Mouse (Mus musculus) myocyte (in vitro differentiated cells): Measurements from ENCODE around the gene Jag1. TPM values are rescaled to one million over a fixed set of nuclear protein-coding genes. Genes with fewer than 3 reads are reported as not detected.

Experiments
- H3K27me3 ChIP-seq: one replicate; pipeline ENCODE4 v1.6.1; 2011; ENCODE audit not compliant: control insufficient read depth, insufficient read depth, insufficient read length
- H3K36me3 ChIP-seq: one replicate; pipeline ENCODE4 v1.6.1; 2011; ENCODE audit not compliant: control insufficient read depth, insufficient read depth
- H3K4me2 ChIP-seq: one replicate; pipeline ENCODE4 v1.6.1; 2011; ENCODE audit warnings: low read depth, control low read depth
- H3K4me3 ChIP-seq: one replicate; pipeline ENCODE4 v1.5.1; 2011; ENCODE audit warnings: mild to moderate bottlenecking, control low read depth, moderate library complexity
- H3K79me2 ChIP-seq: one replicate; pipeline ENCODE4 v1.6.1; 2011; ENCODE audit not compliant: control insufficient read depth, insufficient read depth
- H3ac ChIP-seq: one replicate; pipeline ENCODE4 v1.6.1; 2011; ENCODE audit not compliant: control insufficient read depth, insufficient read length
- CEBPB ChIP-seq: IDR thresholded peaks from 2 replicates; pipeline ENCODE4 v1.6.1; 2011; ENCODE audit warnings: mild to moderate bottlenecking, moderate library complexity; ENCODE audit not compliant: poor library complexity, insufficient read depth, severe bottlenecking
- E2F4 ChIP-seq: IDR thresholded peaks from one replicate; pipeline ENCODE4 v1.6.1; 2011; ENCODE audit warnings: mild to moderate bottlenecking, control low read depth, moderate library complexity; ENCODE audit not compliant: insufficient read depth
- MAX ChIP-seq: IDR thresholded peaks from one replicate; pipeline ENCODE4 v1.6.1; 2011; ENCODE audit warnings: low read depth, mild to moderate bottlenecking, control low read depth
- MYOD1 ChIP-seq, 3 experiments: IDR thresholded peaks; one replicate each; pipeline ENCODE4 v1.6.1; 2011; ENCODE audit warnings: control low read depth in 2 of 3, low read depth in 2 of 3, mild to moderate bottlenecking in 2 of 3, moderate library complexity in 1 of 3; ENCODE audit not compliant: insufficient read length in 2 of 3, control insufficient read depth in 1 of 3
- MYOG ChIP-seq, 3 experiments: IDR thresholded peaks; one replicate each; pipeline ENCODE4 v1.6.1; 2011; ENCODE audit warnings: control low read depth in 2 of 3, low read depth in 2 of 3, mild to moderate bottlenecking in 2 of 3; ENCODE audit not compliant: insufficient read length in 2 of 3, control insufficient read depth in 1 of 3, insufficient read depth in 1 of 3
- POLR2A ChIP-seq: IDR thresholded peaks from one replicate; pipeline ENCODE4 v1.6.1; 2011; ENCODE audit warnings: low read depth, mild to moderate bottlenecking, control low read depth, moderate library complexity; ENCODE audit not compliant: insufficient read length
- POLR2AphosphoS2 ChIP-seq: IDR thresholded peaks from one replicate; pipeline ENCODE4 v1.6.1; 2011; ENCODE audit warnings: low read depth, control low read depth; ENCODE audit not compliant: insufficient read length
- REST ChIP-seq: IDR thresholded peaks from one replicate; pipeline ENCODE4 v1.6.1; 2011; ENCODE audit warnings: mild to moderate bottlenecking, control low read depth, moderate library complexity; ENCODE audit not compliant: insufficient read depth, insufficient read length
- SRF ChIP-seq: IDR thresholded peaks from one replicate; pipeline ENCODE4 v1.6.1; 2011; ENCODE audit warnings: low read depth; ENCODE audit not compliant: control insufficient read depth, insufficient read length
- TCF12 ChIP-seq: IDR thresholded peaks from one replicate; pipeline ENCODE4 v1.6.1; 2011; ENCODE audit warnings: mild to moderate bottlenecking, control low read depth; ENCODE audit not compliant: poor library complexity, insufficient read depth, severe bottlenecking
- TCF3 ChIP-seq: IDR thresholded peaks from one replicate; pipeline ENCODE4 v1.6.1; 2011; ENCODE audit warnings: low read depth, control low read depth; ENCODE audit not compliant: insufficient read length
- USF1 ChIP-seq: IDR thresholded peaks from one replicate; pipeline ENCODE4 v1.6.1; 2011; ENCODE audit warnings: low read depth, mild to moderate bottlenecking, control low read depth, moderate library complexity
- polyA plus RNA-seq: library from polyadenylated mRNA; unstranded; fragments of >200 nt; fragmentation: generic; extraction: Trizol; gene quantifications from one replicate; pipeline ENCODE4 v1.2.1, GENCODE M21; 2012; ENCODE audit warnings: missing spikeins

The Jag1 gene
- polyA plus RNA-seq, 1 experiment, result 17.9 TPM

DNA sequence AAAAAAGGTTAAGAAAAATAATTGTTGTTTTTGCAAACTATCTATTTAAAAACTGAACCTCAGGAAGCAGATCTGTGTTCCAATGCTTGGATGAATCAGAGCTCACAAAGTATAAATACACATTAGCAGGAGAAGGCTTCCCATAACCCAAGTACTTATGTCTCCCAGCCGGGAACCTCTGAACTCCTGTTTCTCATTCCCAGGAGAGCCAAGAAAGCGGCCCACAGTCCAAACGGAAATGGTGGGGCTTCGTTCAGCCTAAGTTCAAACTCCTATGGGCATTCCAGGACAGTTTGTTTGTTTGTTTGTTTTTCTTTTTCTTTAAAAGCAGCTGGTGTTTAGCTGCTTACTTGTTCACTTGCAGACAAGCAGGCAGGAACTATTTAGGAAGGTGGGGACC lies 37.7 kb downstream of the Jag1 start:
- H3K27me3 ChIP-seq, result no peaks in the 10 kb centered on the region
- H3ac ChIP-seq, result no peak overlapping the region
- TF ChIP-seq E2F4 (no peak), CEBPB (no peak), POLR2A (no peak), TCF3 (no peak)
- peaks cover 9% of the 10 kb centered on the region for H3K36me3 ChIP-seq
- no peak overlapping the region for H3K4me2 ChIP-seq
- no peak overlapping the region for H3K4me3 ChIP-seq
- H3K79me2 ChIP-seq, result no peaks in the 10 kb centered on the region

DNA sequence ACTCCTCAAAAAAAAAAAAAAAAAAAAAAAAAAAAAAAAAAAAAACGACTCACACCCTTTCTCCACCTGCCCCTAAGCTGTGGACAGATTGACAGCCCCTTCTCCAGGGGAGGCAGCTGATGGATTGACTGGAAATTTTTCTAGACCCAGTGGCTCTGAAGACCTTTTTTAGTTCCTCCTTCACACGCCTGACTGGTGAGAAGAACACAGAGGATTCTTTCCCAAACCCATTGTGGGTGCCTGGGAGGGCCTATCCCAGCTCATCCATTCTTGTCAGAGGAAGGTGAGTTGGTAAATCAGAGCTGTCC lies 42.2 kb downstream of the Jag1 start:
- Histone ChIP-seq H3K4me2 (no peak overlapping the region), H3K79me2 (no peaks in the 10 kb centered on the region), H3ac (no peak overlapping the region), H3K36me3 (no peaks in the 10 kb centered on the region), H3K4me3 (no peak overlapping the region), H3K27me3 (no peaks in the 10 kb centered on the region)
- no peak for TF ChIP-seq SRF
- no peak for TF ChIP-seq POLR2AphosphoS2
- TF ChIP-seq CEBPB, result no peak
- no peak for TF ChIP-seq TCF12
- no peak for TF ChIP-seq MAX
- no peak for TF ChIP-seq TCF3
- TF ChIP-seq REST, result no peak
- TF ChIP-seq E2F4, result no peak
- no peak for TF ChIP-seq USF1
- no peak for TF ChIP-seq POLR2A
- no peak for TF ChIP-seq MYOG (IDR thresholded peaks at IDR 0.05; ENCODE audit: control insufficient read depth in 1 of 3, insufficient read depth in 1 of 3, insufficient read length in 2 of 3, low read depth in 2 of 3)
- no peak for TF ChIP-seq MYOD1 (IDR thresholded peaks at IDR 0.05; ENCODE audit: control insufficient read depth in 1 of 3, insufficient read length in 2 of 3, low read depth in 2 of 3)

DNA sequence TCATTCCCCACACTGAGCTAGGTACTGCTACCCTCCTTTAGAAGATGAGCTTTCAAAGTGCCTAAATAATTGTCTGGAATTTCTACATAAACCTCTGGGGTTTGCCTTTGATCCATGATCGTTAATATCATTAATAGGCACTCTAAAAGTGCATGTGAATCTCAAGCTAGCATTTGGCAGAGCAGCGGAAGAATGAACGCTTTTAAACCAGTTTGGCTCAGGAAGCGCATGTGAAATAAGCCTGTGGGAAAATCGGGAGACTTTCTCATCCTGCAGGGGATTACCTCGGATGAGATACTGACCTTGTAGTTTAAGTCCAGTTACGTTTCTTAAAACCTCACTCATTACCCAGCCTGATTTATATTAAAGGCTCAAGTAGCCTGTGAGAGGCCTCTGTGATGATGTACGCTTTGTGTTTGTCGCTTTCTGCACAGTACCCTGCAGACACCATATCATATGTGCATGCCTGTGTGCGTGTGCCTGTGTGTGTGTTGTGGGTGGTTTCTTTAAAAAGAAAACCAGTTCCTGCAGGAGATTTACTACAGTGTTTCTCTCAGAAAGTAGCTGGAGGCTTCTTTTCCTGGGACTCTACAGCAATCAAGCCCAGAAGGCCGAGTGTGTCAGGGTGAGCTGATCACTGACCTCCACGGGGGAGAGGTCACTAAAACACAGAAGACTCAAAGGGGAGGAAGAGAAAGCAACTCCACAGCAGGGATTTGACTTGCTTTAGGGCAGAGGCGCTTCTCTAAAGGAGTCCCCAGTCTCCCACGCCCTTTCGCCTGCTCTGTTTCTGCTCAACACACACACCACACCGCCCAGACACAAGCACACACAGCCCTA lies 42.8 kb downstream of the Jag1 start:
- TF ChIP-seq USF1 (no peak), TCF12 (no peak), SRF (no peak), REST (no peak), MAX (no peak), CEBPB (no peak), MYOG (IDR thresholded peaks at IDR 0.05; ENCODE audit: control insufficient read depth in 1 of 3, insufficient read depth in 1 of 3, insufficient read length in 2 of 3, low read depth in 2 of 3) (no peak), E2F4 (no peak), POLR2A (no peak), TCF3 (no peak), MYOD1 (IDR thresholded peaks at IDR 0.05; ENCODE audit: control insufficient read depth in 1 of 3, insufficient read length in 2 of 3, low read depth in 2 of 3) (no peak), POLR2AphosphoS2 (no peak)
- H3ac ChIP-seq, result no peak overlapping the region

DNA sequence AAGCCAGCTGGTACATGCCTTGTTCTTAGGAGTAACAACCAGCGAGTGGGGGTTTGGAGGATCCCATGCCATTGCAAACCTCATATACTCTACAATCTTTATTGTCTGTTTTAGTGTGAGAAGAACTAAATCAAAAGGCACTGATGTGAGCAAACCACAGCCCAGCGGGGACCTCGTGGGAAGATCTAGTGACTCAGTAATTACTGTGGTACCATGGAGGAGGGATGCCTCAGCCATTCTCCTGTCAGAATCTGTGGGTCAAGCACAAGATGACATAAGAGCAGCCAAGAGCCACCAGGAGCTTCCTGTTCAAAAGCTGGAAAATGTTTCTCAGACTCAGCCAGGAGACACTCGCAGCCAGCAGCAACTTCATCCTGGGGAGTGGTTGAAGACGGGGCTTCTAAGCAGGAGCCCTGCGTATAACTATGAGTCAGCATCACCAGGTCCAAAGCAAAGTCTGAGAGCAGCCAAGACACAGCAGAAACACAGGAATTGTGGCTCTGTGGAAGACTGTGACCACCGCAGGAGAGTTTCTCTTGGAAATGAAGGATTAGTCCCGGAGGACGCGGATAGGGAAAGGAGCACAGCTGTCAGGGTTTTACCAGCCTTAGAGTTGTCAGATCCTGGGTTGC lies 48.8 kb downstream of the Jag1 start:
- peak in 1 of 3 experiments; percentile 3 for TF ChIP-seq MYOD1 (IDR thresholded peaks at IDR 0.05; ENCODE audit: control insufficient read depth in 1 of 3, insufficient read length in 2 of 3, low read depth in 2 of 3)
- TF ChIP-seq USF1, result no peak
- Histone ChIP-seq H3K36me3 (no peaks in the 10 kb centered on the region), H3K27me3 (no peaks in the 10 kb centered on the region), H3K79me2 (no peaks in the 10 kb centered on the region), H3K4me2 (peak overlapping the region; percentile 65), H3K4me3 (no peak overlapping the region), H3ac (no peak overlapping the region)

More for the DNA sequence above, 42.8 kb downstream of the Jag1 start:
- H3K79me2 ChIP-seq, result no peaks in the 10 kb centered on the region
- no peaks in the 10 kb centered on the region for H3K36me3 ChIP-seq
- H3K4me3 ChIP-seq, result no peak overlapping the region
- no peak overlapping the region for H3K4me2 ChIP-seq
- no peaks in the 10 kb centered on the region for H3K27me3 ChIP-seq

DNA sequence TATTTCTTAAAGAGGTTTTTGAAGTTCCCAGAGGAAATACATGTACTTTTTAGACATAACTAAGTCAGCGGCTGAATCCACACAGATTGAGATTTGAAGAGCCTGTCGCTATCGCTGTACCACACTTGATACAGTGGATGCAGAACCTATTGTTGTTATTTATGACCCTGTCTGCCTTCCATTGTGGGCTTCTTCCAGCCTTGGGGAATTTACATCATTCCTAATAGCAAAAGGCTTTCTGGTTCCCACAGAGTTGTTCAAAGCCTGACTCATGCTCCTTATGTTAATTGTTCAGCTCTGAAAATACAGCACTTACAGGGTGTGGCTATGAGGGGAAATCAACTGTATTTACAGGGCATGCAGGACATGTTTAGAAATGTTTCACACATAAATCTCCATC lies 51.9 kb downstream of the Jag1 start:
- H3K79me2 ChIP-seq, result no peaks in the 10 kb centered on the region
- TF ChIP-seq USF1 (no peak), TCF12 (no peak), POLR2AphosphoS2 (no peak), MYOG (IDR thresholded peaks at IDR 0.05; ENCODE audit: control insufficient read depth in 1 of 3, insufficient read depth in 1 of 3, insufficient read length in 2 of 3, low read depth in 2 of 3) (no peak), MYOD1 (IDR thresholded peaks at IDR 0.05; ENCODE audit: control insufficient read depth in 1 of 3, insufficient read length in 2 of 3, low read depth in 2 of 3) (no peak), POLR2A (no peak), CEBPB (no peak), MAX (no peak), TCF3 (no peak), SRF (no peak), E2F4 (no peak), REST (no peak)
- no peak overlapping the region for H3ac ChIP-seq

More for the DNA sequence above, 51.9 kb downstream of the Jag1 start:
- Histone ChIP-seq H3K36me3 (no peaks in the 10 kb centered on the region), H3K27me3 (no peaks in the 10 kb centered on the region), H3K4me3 (no peak overlapping the region), H3K4me2 (no peak overlapping the region)
